In genomic region chr9:119984536-119985011, GRCm38 (mm10) we compare ENCODE assay signal across 7 mouse cellular contexts. TPM values are rescaled to one million over a fixed set of nuclear protein-coding genes. Genes with fewer than 3 reads are reported as not detected.
DNase-seq lines count a peak whose midpoint lies in the region; ATAC-seq and TF ChIP-seq lines count a peak whose summit lies in the region.

TSS of gene Csrnp1 (minus strand) at chr9:119984658.

- no peak for ATAC-seq in heart, embryonic 12.5 days (ENCODE audit: insufficient number of reproducible peaks, low FRiP score)

- peak; percentile 59 for DNase-seq in retina, postnatal 1 day
- no peak for DNase-seq in retina, embryonic 14.5 days (ENCODE audit: low spot score)
- no peak for DNase-seq in layer of hippocampus, postnatal 36 days
- no peak for DNase-seq in urinary bladder, postnatal 25 days (ENCODE audit: low spot score)

- TF ChIP-seq CTCF in bone marrow, adult 2 months (IDR thresholded peaks at IDR 0.05; ENCODE audit: control insufficient read depth, insufficient read depth, low read length), result no peak

- no peak for TF ChIP-seq POLR2A in bone marrow, adult 2 months (IDR thresholded peaks at IDR 0.05; ENCODE audit: borderline replicate concordance, control insufficient read depth, low read depth, low read length)
- TF ChIP-seq POLR2A in myocyte (IDR thresholded peaks at IDR 0.05; ENCODE audit: insufficient read length, low read depth), result no peak

- peak within 1 kb of the TSS; percentile 96 for H3K27ac ChIP-seq in bone marrow, adult 2 months (ENCODE audit: control insufficient read depth, insufficient read depth, low read depth, low read length, poor library complexity)
- H3K27ac ChIP-seq in heart, embryonic 12.5 days (ENCODE audit: poor library complexity, severe bottlenecking), result peak within 1 kb of the TSS; percentile 99

- no peaks in the 10 kb centered on the region for H3K36me3 ChIP-seq in heart, embryonic 12.5 days
- H3K36me3 ChIP-seq in myocyte (ENCODE audit: control insufficient read depth, insufficient read depth), result no peaks in the 10 kb centered on the region

- H3K79me2 ChIP-seq in myocyte (ENCODE audit: control insufficient read depth, insufficient read depth), result peaks cover 14% of the 10 kb centered on the region

- H3K4me2 ChIP-seq in heart, embryonic 12.5 days, result peak within 1 kb of the TSS; percentile 94
- peak within 1 kb of the TSS; percentile 100 for H3K4me2 ChIP-seq in myocyte (ENCODE audit: low read depth)

- H3K9ac ChIP-seq in heart, embryonic 12.5 days, result peak within 1 kb of the TSS; percentile 90

- peaks cover 6% of the 10 kb centered on the region for H3K4me1 ChIP-seq in bone marrow, adult 2 months (ENCODE audit: control insufficient read depth, insufficient read depth, low read length)
- H3K4me1 ChIP-seq in heart, embryonic 12.5 days (replicated peaks), result peaks cover 43% of the 10 kb centered on the region

- 46% methylated on average over 14 of the region's 14 CpGs for WGBS in bone marrow, adult 2 months
- 7% methylated on average over 14 of the region's 14 CpGs for WGBS in heart, embryonic 12.5 days

- H3K9me3 ChIP-seq in heart, embryonic 12.5 days (replicated peaks), result no peaks in the 10 kb centered on the region

- peak within 1 kb of the TSS; percentile 57 for H3ac ChIP-seq in myocyte (ENCODE audit: control insufficient read depth, insufficient read length)

- no peaks in the 10 kb centered on the region for H3K27me3 ChIP-seq in heart, embryonic 12.5 days (replicated peaks)
- no peaks in the 10 kb centered on the region for H3K27me3 ChIP-seq in myocyte (ENCODE audit: control insufficient read depth, insufficient read depth, insufficient read length)

- peak within 1 kb of the TSS; percentile 88 for H3K4me3 ChIP-seq in bone marrow, adult 2 months (replicated peaks; ENCODE audit: control insufficient read depth, low read depth, low read length)
- H3K4me3 ChIP-seq in heart, embryonic 12.5 days, result peak within 1 kb of the TSS; percentile 80
- peak within 1 kb of the TSS; percentile 54 for H3K4me3 ChIP-seq in myocyte

TF ChIP-seq in myocyte, 11 proteins besides CTCF, POLR2A, EP300 and RAD21:
- TF ChIP-seq MYOG (IDR thresholded peaks at IDR 0.05; ENCODE audit: control insufficient read depth in 1 of 3, insufficient read depth in 1 of 3, insufficient read length in 2 of 3, low read depth in 2 of 3), result no peak
- no peak for TF ChIP-seq SRF (IDR thresholded peaks at IDR 0.05; ENCODE audit: control insufficient read depth, insufficient read length, low read depth)
- no peak for TF ChIP-seq E2F4 (IDR thresholded peaks at IDR 0.05; ENCODE audit: insufficient read depth)
- TF ChIP-seq CEBPB (IDR thresholded peaks at IDR 0.05; ENCODE audit: insufficient read depth, poor library complexity, severe bottlenecking), result no peak
- no peak for TF ChIP-seq MYOD1 (IDR thresholded peaks at IDR 0.05; ENCODE audit: control insufficient read depth in 1 of 3, insufficient read length in 2 of 3, low read depth in 2 of 3)
- TF ChIP-seq POLR2AphosphoS2 (IDR thresholded peaks at IDR 0.05; ENCODE audit: insufficient read length, low read depth), result no peak
- no peak for TF ChIP-seq TCF3 (IDR thresholded peaks at IDR 0.05; ENCODE audit: insufficient read length, low read depth)
- TF ChIP-seq REST (IDR thresholded peaks at IDR 0.05; ENCODE audit: insufficient read depth, insufficient read length), result no peak
- TF ChIP-seq MAX (IDR thresholded peaks at IDR 0.05; ENCODE audit: low read depth), result no peak

RNA-seq across cellular contexts. Expression of gene Csrnp1, which starts in this region (rescaled TPM):
- polyA plus RNA-seq in bone marrow, adult 2 months (2011; ENCODE audit: insufficient read depth, insufficient read length, low replicate concordance, missing spikeins), result 6.4 and 19.5 TPM in 2 replicates
- 8.2 TPM in 2 replicates for polyA plus RNA-seq in heart, embryonic 12.5 days (2016; fragmentation: Nextera tagmentation; extraction: Ambion mirVana)
- 10 to 100 TPM; 12.8 to 15.5 TPM for total RNA-seq in layer of hippocampus, postnatal 36 days (2021)
- 9.2 TPM for polyA plus RNA-seq in myocyte (2012; fragmentation: generic; extraction: Trizol)
